Mouse (Mus musculus) liver, embryonic 14.5 days (tissue): Measurements from ENCODE around the gene Krt15.

Experiments used
- CTCF ChIP-seq: IDR thresholded peaks from 2 replicates; pipeline ENCODE4 v1.5.1; 2016; ENCODE audit warnings: antibody characterized with exemption, low read depth, control low read depth
- EP300 ChIP-seq: IDR thresholded peaks from 2 replicates; pipeline ENCODE4 v1.6.1; 2016; ENCODE audit warnings: antibody characterized with exemption, low read depth

DNA sequence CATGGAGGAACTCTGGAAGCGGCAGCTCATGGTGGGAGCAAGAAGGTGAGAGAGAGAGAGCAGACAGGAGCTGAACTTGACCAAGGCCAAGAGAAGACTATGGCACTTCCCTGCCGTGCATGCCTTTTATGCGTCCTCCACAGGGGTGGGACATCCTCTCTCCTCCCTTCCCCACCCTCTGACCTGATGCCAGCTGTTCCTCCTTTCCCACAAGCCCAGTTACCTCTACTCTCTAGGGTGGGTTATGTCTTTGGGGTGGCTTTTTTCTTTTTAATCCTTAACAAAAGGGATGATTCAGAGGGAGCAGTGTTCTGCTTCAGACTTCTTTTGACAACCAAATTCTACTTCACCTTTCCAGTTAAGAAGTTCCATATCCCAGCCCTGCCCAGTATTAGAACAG is 14.3 kb downstream of the Krt15 start, which contains the start of gene Krt13:
- TF ChIP-seq CTCF, result no peak
- TF ChIP-seq EP300, result no peak
